Mouse (Mus musculus) induced T-regulatory cell, adult 2 months (primary cell): ENCODE results near the gene Irf1.
A peak's percentile ranks its signal among the peaks of the same experiment; 100 is the strongest.

Experiments used
- DNase-seq: peaks from one replicate; pipeline ENCODE4 v3.0.0-alpha.2; 2012; ENCODE audit warnings: low read depth

Irf1 gene

GRCm38 (mm10) chr11:53769760-53770124 lies at the start of gene Irf1:
Irf1 (plus strand) TSS chr11:53770014.
- peak; percentile 99 for DNase-seq

GRCm38 (mm10) chr11:53720715-53721114 lies 49.1 kb upstream of the Irf1 start, which contains the start of gene Il5:
Il5 (plus strand) TSS chr11:53720794.
- DNase-seq: no peak

GRCm38 (mm10) chr11:53731457-53731856 lies 38.4 kb upstream of the Irf1 start:
- DNase-seq: no peak

GRCm38 (mm10) chr11:53732244-53732643 lies 37.6 kb upstream of the Irf1 start:
- no peak for DNase-seq

GRCm38 (mm10) chr11:53733824-53734223 lies 36.0 kb upstream of the Irf1 start:
- DNase-seq: peak; percentile 70

GRCm38 (mm10) chr11:53734431-53734830 lies 35.4 kb upstream of the Irf1 start:
- DNase-seq: peak; percentile 29

GRCm38 (mm10) chr11:53734970-53735681 lies 34.7 kb upstream of the Irf1 start:
- no peak for DNase-seq

GRCm38 (mm10) chr11:53735682-53736245 lies 34.0 kb upstream of the Irf1 start:
- peak; percentile 93 for DNase-seq

GRCm38 (mm10) chr11:53736771-53737572 lies 32.8 kb upstream of the Irf1 start:
- peak; percentile 94 for DNase-seq

- peak; percentile 90 for DNase-seq
Measured at GRCm38 (mm10) chr11:53737573-53737946, 32.3 kb upstream of the Irf1 start.

- DNase-seq: no peak
Measured at GRCm38 (mm10) chr11:53742353-53742752, 27.5 kb upstream of the Irf1 start.

GRCm38 (mm10) chr11:53745260-53745659 lies 24.6 kb upstream of the Irf1 start:
- peak; percentile 40 for DNase-seq

- DNase-seq: no peak
Measured at GRCm38 (mm10) chr11:53747985-53748384, 21.8 kb upstream of the Irf1 start.

GRCm38 (mm10) chr11:53748614-53749013 lies 21.2 kb upstream of the Irf1 start:
- DNase-seq: no peak

- DNase-seq: no peak
Measured at GRCm38 (mm10) chr11:53749306-53749705, 20.5 kb upstream of the Irf1 start.

- DNase-seq: no peak
Measured at GRCm38 (mm10) chr11:53749716-53750352, 20.0 kb upstream of the Irf1 start.

GRCm38 (mm10) chr11:53755011-53755595 lies 14.7 kb upstream of the Irf1 start:
- DNase-seq: peak; percentile 43

GRCm38 (mm10) chr11:53757612-53758011 lies 12.2 kb upstream of the Irf1 start:
- DNase-seq: no peak

GRCm38 (mm10) chr11:53758033-53758432 lies 11.8 kb upstream of the Irf1 start:
- DNase-seq: peak; percentile 72

GRCm38 (mm10) chr11:53758791-53759351 lies 10.9 kb upstream of the Irf1 start:
- peak; percentile 54 for DNase-seq

GRCm38 (mm10) chr11:53759545-53760406 lies 10.0 kb upstream of the Irf1 start:
- DNase-seq: no peak
